ENCODE assay signal across 12 mouse cellular contexts in genomic region chr5:74050903-74051302, GRCm38 (mm10). TPM values are rescaled to one million over a fixed set of nuclear protein-coding genes. Genes with fewer than 3 reads are reported as not detected.
DNase-seq lines count a peak whose midpoint lies in the region; ATAC-seq and TF ChIP-seq lines count a peak whose summit lies in the region.
"Had no signal": no experiment of that assay in that cellular context is flagged by ENCODE, and none has a peak within 500 bp of the region (broad histone marks: within the 10 kb centered on the region; RNA-seq: fewer than 3 reads in every experiment).

No protein-coding gene starts in this region.

- no peak for TF ChIP-seq EP300 in stomach, postnatal 0 days (optimal IDR thresholded peaks at IDR 0.05)

- no peaks in the 10 kb centered on the region for H3K9me3 ChIP-seq in heart, embryonic 10.5 days
- 0 out of 2 replicates have a peak, but pooled peaks cover 2% of the 10 kb centered on the region for H3K9me3 ChIP-seq in intestine, embryonic 16.5 days (ENCODE audit: control insufficient read depth, low read length)
- H3K9me3 ChIP-seq in stomach, postnatal 0 days (ENCODE audit: control insufficient read depth, low read length) = no peaks in the 10 kb centered on the region
- H3K9me3 ChIP-seq: forebrain, embryonic 12.5 days; midbrain, embryonic 13.5 days had no signal

- peak; percentile 87 for DNase-seq in heart, embryonic 10.5 days (ENCODE audit: low spot score)
- DNase-seq in heart, adult 18-20 months = no peak
- DNase-seq in spleen, postnatal 14 days (ENCODE audit: low spot score in 2 of 2) = peak; percentile 35
- DNase-seq in spleen, adult 12 weeks (ENCODE audit: low spot score) = no peak
- peak; percentile 46 for DNase-seq in stomach, postnatal 0 days (ENCODE audit: low spot score)
- no peak for DNase-seq in cerebellum, adult 11 months
- no peak for DNase-seq in layer of hippocampus, postnatal 36 days
- DNase-seq: left cerebral cortex, postnatal 4 days had no signal

- ATAC-seq in intestine, embryonic 16.5 days = peak; percentile 41; the same call in 1 of the 2 replicates
- ATAC-seq in stomach, postnatal 0 days (ENCODE audit: low FRiP score, low TSS enrichment) = peak; percentile 47
- ATAC-seq: midbrain, embryonic 13.5 days had no signal

- H3K4me2 ChIP-seq in intestine, embryonic 16.5 days (ENCODE audit: low read depth, low read length) = no peak overlapping the region
- H3K4me2 ChIP-seq in stomach, postnatal 0 days (replicated peaks; ENCODE audit: low read depth) = no peak overlapping the region
- H3K4me2 ChIP-seq: forebrain, embryonic 12.5 days; midbrain, embryonic 13.5 days had no signal

- no peak overlapping the region for H3K4me3 ChIP-seq in heart, embryonic 10.5 days
- no peak overlapping the region for H3K4me3 ChIP-seq in intestine, embryonic 16.5 days (ENCODE audit: low read length)
- H3K4me3 ChIP-seq in stomach, postnatal 0 days (ENCODE audit: low read depth, low read length) = no peak overlapping the region
- H3K4me3 ChIP-seq: forebrain, embryonic 12.5 days; midbrain, embryonic 13.5 days had no signal

- no peak overlapping the region for H3K27ac ChIP-seq in heart, embryonic 10.5 days
- no peak overlapping the region for H3K27ac ChIP-seq in intestine, embryonic 16.5 days (ENCODE audit: low read length)
- H3K27ac ChIP-seq in stomach, postnatal 0 days (replicated peaks) = no peak overlapping the region
- H3K27ac ChIP-seq: forebrain, embryonic 12.5 days; midbrain, embryonic 13.5 days had no signal

- H3K9ac ChIP-seq in intestine, embryonic 16.5 days (ENCODE audit: low read depth, low read length) = no peak overlapping the region
- no peak overlapping the region for H3K9ac ChIP-seq in stomach, postnatal 0 days (ENCODE audit: low read length)
- H3K9ac ChIP-seq: forebrain, embryonic 12.5 days; midbrain, embryonic 13.5 days had no signal

- WGBS in heart, embryonic 10.5 days = 88% methylated on average over 2 of the region's 2 CpGs
- 90% methylated on average over 2 of the region's 2 CpGs for WGBS in intestine, embryonic 16.5 days
- 94% methylated on average over 2 of the region's 2 CpGs for WGBS in stomach, postnatal 0 days

- H3K4me1 ChIP-seq in heart, embryonic 10.5 days = peaks cover 33% of the 10 kb centered on the region
- H3K4me1 ChIP-seq in intestine, embryonic 16.5 days (ENCODE audit: control insufficient read depth, insufficient read depth, low read length) = peaks cover 9% of the 10 kb centered on the region
- H3K4me1 ChIP-seq in stomach, postnatal 0 days (replicated peaks; ENCODE audit: control insufficient read depth, insufficient read depth) = 0 out of 2 replicates have a peak, but pooled peaks cover 5% of the 10 kb centered on the region

- H3K36me3 ChIP-seq in heart, embryonic 10.5 days = peaks cover 14% of the 10 kb centered on the region
- H3K36me3 ChIP-seq in intestine, embryonic 16.5 days (ENCODE audit: control insufficient read depth, insufficient read depth, low read length) = no peaks in the 10 kb centered on the region
- H3K36me3 ChIP-seq in stomach, postnatal 0 days (ENCODE audit: control insufficient read depth, insufficient read depth, low read length) = no peaks in the 10 kb centered on the region
- H3K36me3 ChIP-seq: midbrain, embryonic 13.5 days had no signal

- no peak for TF ChIP-seq CTCF in stomach, postnatal 0 days (IDR thresholded peaks at IDR 0.05; ENCODE audit: low read depth)

- no peaks in the 10 kb centered on the region for H3K27me3 ChIP-seq in heart, embryonic 10.5 days (ENCODE audit: insufficient read depth, poor library complexity, severe bottlenecking)
- no peaks in the 10 kb centered on the region for H3K27me3 ChIP-seq in intestine, embryonic 16.5 days (replicated peaks; ENCODE audit: control insufficient read depth, insufficient read depth, low read length)
- no peaks in the 10 kb centered on the region for H3K27me3 ChIP-seq in stomach, postnatal 0 days (ENCODE audit: control insufficient read depth, insufficient read depth, low read length)
- H3K27me3 ChIP-seq: CH12.LX; forebrain, embryonic 12.5 days; midbrain, embryonic 13.5 days had no signal

RNA-seq across cellular contexts. Expression of gene Usp46, which starts 17.3 kb away (rescaled TPM):
- polyA plus RNA-seq in heart, embryonic 10.5 days (2016; fragmentation: Nextera tagmentation; extraction: Ambion mirVana) = 31.0 and 34.7 TPM in 2 replicates
- total RNA-seq in heart, adult 18-20 months (2021) = 10 to 100 TPM; 34.8 to 38.2 TPM
- polyA plus RNA-seq in intestine, embryonic 16.5 days (2015; fragmentation: Nextera tagmentation; extraction: Ambion mirVana) = 16.5 and 16.7 TPM in 2 replicates
- polyA plus RNA-seq in stomach, postnatal 0 days (2015; fragmentation: Nextera tagmentation; extraction: Ambion mirVana) = 18.7 and 20.0 TPM in 2 replicates
- 100 to 1,000 TPM; 129 to 137 TPM for total RNA-seq in layer of hippocampus, postnatal 36 days (2021)

Comparison
In these comparisons a context has a peak if more than half of its experiments do, and no peak if none do; other contexts are left out.
1. DNase-seq: peak in heart, embryonic 10.5 days (single experiment), spleen, postnatal 14 days (2 of 2) and stomach, postnatal 0 days (single experiment); none in heart, adult 18-20 months (0 of 2), spleen, adult 12 weeks (single experiment), cerebellum, adult 11 months (single experiment) and layer of hippocampus, postnatal 36 days (0 of 2).